Mouse (Mus musculus) CH12.LX (cell line): ENCODE data around the gene Dnajc7.

ENCODE experiments used
- BHLHE40 ChIP-seq: IDR thresholded peaks from 2 replicates; pipeline ENCODE4 v1.6.1; 2011; ENCODE audit warnings: mild to moderate bottlenecking, low read depth, low read length, improper control_type of control experiment
- CTCF ChIP-seq, 2 experiments: IDR thresholded peaks in 1 of 2; conservative IDR thresholded peaks in 1 of 2; 2 replicates each; pipeline ENCODE4 v1.5.1; 2011 to 2012; ENCODE audit warnings: low read depth in 2 of 2, low read length in 2 of 2, improper control_type of control experiment in 1 of 2, inconsistent platforms in 1 of 2, mild to moderate bottlenecking in 1 of 2, moderate library complexity in 1 of 2
- POLR2AphosphoS2 ChIP-seq: IDR thresholded peaks from 2 replicates; pipeline ENCODE4 v1.6.1; 2011; ENCODE audit warnings: low read depth, low read length, improper control_type of control experiment

GRCm38 (mm10) chr11:100582836-100583235 lies 37.1 kb downstream of the Dnajc7 start:
- no peak for TF ChIP-seq POLR2AphosphoS2
- peak; percentile 65 for TF ChIP-seq BHLHE40
- no peak for TF ChIP-seq CTCF (conservative IDR thresholded peaks at IDR 0.05 in 1 of 2, IDR thresholded peaks at IDR 0.05 in 1 of 2; ENCODE audit: low read depth in 2 of 2, low read length in 2 of 2)
